Mouse (Mus musculus): ENCODE data around the gene Ciao1. TPM values are rescaled to one million over a fixed set of nuclear protein-coding genes. Genes with fewer than 3 reads are reported as not detected.

Gene Ciao1
- polyA plus RNA-seq, 1 experiment from 2014 or later, result 39.9 TPM

Other genes starting within 250 kb of the Ciao1 start
- 3.9 and 4.4 TPM in 2 replicates for gene Ap4e1, start 239.1 kb downstream of the Ciao1 start, polyA plus RNA-seq (2015; fragmentation: Nextera tagmentation; extraction: Ambion mirVana)
- 51.6 and 56.3 TPM in 2 replicates for gene Blvra, start 177.2 kb downstream of the Ciao1 start, polyA plus RNA-seq (2015; fragmentation: Nextera tagmentation; extraction: Ambion mirVana)
- 54.9 and 57.2 TPM in 2 replicates for gene Ncaph, start 113.9 kb downstream of the Ciao1 start, polyA plus RNA-seq (2015; fragmentation: Nextera tagmentation; extraction: Ambion mirVana)
- 23.3 and 24.0 TPM in 2 replicates for gene Itpripl1, start 104.4 kb downstream of the Ciao1 start, polyA plus RNA-seq (2015; fragmentation: Nextera tagmentation; extraction: Ambion mirVana)
- gene 1810024B03Rik, start 39.5 kb downstream of the Ciao1 start, polyA plus RNA-seq (2015; fragmentation: Nextera tagmentation; extraction: Ambion mirVana), result 0.58 and 0.76 TPM in 2 replicates
- 23.3 and 29.1 TPM in 2 replicates for gene Snrnp200, start 39.4 kb downstream of the Ciao1 start, polyA plus RNA-seq (2015; fragmentation: Nextera tagmentation; extraction: Ambion mirVana)
- 12.1 and 12.2 TPM in 2 replicates for gene Tmem127, start 92 bp upstream of the Ciao1 start, polyA plus RNA-seq (2015; fragmentation: Nextera tagmentation; extraction: Ambion mirVana)
- 37.5 and 40.0 TPM in 2 replicates for gene Stard7, start 22.4 kb upstream of the Ciao1 start, polyA plus RNA-seq (2015; fragmentation: Nextera tagmentation; extraction: Ambion mirVana)
- gene Dusp2, start 88.3 kb upstream of the Ciao1 start, polyA plus RNA-seq (2015; fragmentation: Nextera tagmentation; extraction: Ambion mirVana), result 2.6 and 2.9 TPM in 2 replicates
- 0.03 TPM in 1 of 2 replicates, not detected in the other for gene Astl, start 90.8 kb upstream of the Ciao1 start, polyA plus RNA-seq (2015; fragmentation: Nextera tagmentation; extraction: Ambion mirVana)
- gene Adra2b, start 115.4 kb upstream of the Ciao1 start, polyA plus RNA-seq (2015; fragmentation: Nextera tagmentation; extraction: Ambion mirVana), result 21.7 and 24.0 TPM in 2 replicates
- 0.35 and 0.63 TPM in 2 replicates for gene Gpat2, start 177.4 kb upstream of the Ciao1 start, polyA plus RNA-seq (2015; fragmentation: Nextera tagmentation; extraction: Ambion mirVana)
- gene Fahd2a, start 196.7 kb upstream of the Ciao1 start, polyA plus RNA-seq (2015; fragmentation: Nextera tagmentation; extraction: Ambion mirVana), result 14.0 and 15.4 TPM in 2 replicates

Measured in liver, embryonic 15.5 days (tissue).